Mouse (Mus musculus): ENCODE results near the gene Fubp1.

DNA sequence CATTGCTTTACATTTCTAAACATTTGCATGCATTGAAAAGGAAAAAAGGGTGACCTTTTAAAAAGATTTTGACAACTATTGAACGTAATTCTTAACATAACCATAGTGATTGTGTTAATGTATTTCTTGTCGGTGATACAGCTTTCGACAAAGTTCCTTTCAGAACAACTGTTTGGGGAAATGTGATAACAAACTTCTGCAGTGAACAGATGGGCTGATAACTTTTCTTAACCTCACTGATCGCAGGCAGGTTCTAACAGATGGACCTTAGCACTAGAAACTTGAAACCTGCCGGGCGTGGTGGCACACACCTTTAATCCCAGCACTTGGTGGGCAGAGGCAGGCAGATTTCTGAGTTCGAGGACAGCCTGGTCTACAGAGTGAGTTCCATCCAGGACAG, 18.6 kb downstream of the Fubp1 start:
- TF ChIP-seq MAX (IDR thresholded peaks at IDR 0.05) (no peak), CTCF (IDR thresholded peaks at IDR 0.05; ENCODE audit: control insufficient read depth, insufficient read depth, insufficient read length) (no peak), USF1 (IDR thresholded peaks at IDR 0.05; ENCODE audit: low read depth) (no peak), CEBPB (IDR thresholded peaks at IDR 0.05; ENCODE audit: low read depth) (no peak)

Data from C2C12 (cell line).